Mouse (Mus musculus): Measurements from ENCODE around the gene Hsd11b1.
"Not testable (repeated sequence)": the region's sequence is repeated elsewhere in the genome, so short reads cannot be mapped to it uniquely, and the experiment has no call there.

Hsd11b1 gene

GRCm38 (mm10) chr1:193255488-193256288 is 8.2 kb downstream of the Hsd11b1 start:
- ChIA-PET CTCF (interaction anchor here in 3 of 4 experiments (0.7 to 1.0 kb wide), 7 partner anchors 65 to 127 kb away, joined by 3 to 5 read pairs (median 4); no protein-coding TSS in a partner anchor), POLR2A (interaction anchor here in 1 of 4 experiments (1.3 kb wide), 1 partner anchor 121 kb away, joined by 3 read pairs; no protein-coding TSS in a partner anchor)

- CTCF ChIA-PET: interaction anchor here in 3 of 4 experiments (0.6 to 1.0 kb wide), 6 partner anchors 65 to 725 kb away, joined by 3 to 5 read pairs (median 4); no protein-coding TSS in a partner anchor
- POLR2A ChIA-PET: interaction anchor here in 1 of 4 experiments (1.3 kb wide), 1 partner anchor 122 kb away, joined by 3 read pairs; no protein-coding TSS in a partner anchor
These were observed 8.8 kb downstream of the Hsd11b1 start for GRCm38 (mm10) chr1:193255032-193255431.

GRCm38 (mm10) chr1:193253895-193254294 is 10.0 kb downstream of the Hsd11b1 start:
- CTCF ChIA-PET, POLR2A ChIA-PET: not testable (repeated sequence)

GRCm38 (mm10) chr1:193252616-193253015 is 11.3 kb downstream of the Hsd11b1 start:
- POLR2A ChIA-PET: no interaction called here
- CTCF ChIA-PET: interaction anchor here in 1 of 4 experiments (0.6 kb wide), 1 partner anchor 42 kb away, joined by 3 read pairs; no protein-coding TSS in a partner anchor

- POLR2A ChIA-PET: interaction anchor here in 2 of 4 experiments (1.4 to 1.7 kb wide), 3 partner anchors 16 to 44 kb away, joined by 3 to 4 read pairs (median 4); no protein-coding TSS in a partner anchor
- CTCF ChIA-PET: no interaction called here
These were observed 12.5 kb downstream of the Hsd11b1 start for GRCm38 (mm10) chr1:193251386-193251785.

GRCm38 (mm10) chr1:193250026-193250425 is 13.8 kb downstream of the Hsd11b1 start:
- CTCF ChIA-PET: no interaction called here
- POLR2A ChIA-PET: interaction anchor here in 1 of 4 experiments (0.9 to 1.4 kb wide), 3 partner anchors 15 to 28 kb away, joined by 3 to 6 read pairs (median 4); partner anchors contain the start of gene G0s2

- ChIA-PET CTCF (interaction anchor here in 2 of 4 experiments (0.7 to 1.6 kb wide), 2 partner anchors 120 to 132 kb away, joined by 4 read pairs; no protein-coding TSS in a partner anchor), POLR2A (interaction anchor here in 1 of 4 experiments (0.7 kb wide), 1 partner anchor 18 kb away, joined by 4 read pairs; no protein-coding TSS in a partner anchor)
These were observed 19.6 kb downstream of the Hsd11b1 start for GRCm38 (mm10) chr1:193244235-193244634.

- ChIA-PET CTCF (interaction anchor here in 1 of 4 experiments (1.6 kb wide), 1 partner anchor 120 kb away, joined by 4 read pairs; no protein-coding TSS in a partner anchor), POLR2A (interaction anchor here in 1 of 4 experiments (0.5 kb wide), 1 partner anchor 11 kb away, joined by 3 read pairs; no protein-coding TSS in a partner anchor)
These were observed 20.2 kb downstream of the Hsd11b1 start for GRCm38 (mm10) chr1:193243571-193244193.

GRCm38 (mm10) chr1:193242863-193243262 is 21.0 kb downstream of the Hsd11b1 start:
- POLR2A ChIA-PET: interaction anchor here in 2 of 4 experiments (0.5 to 0.6 kb wide), 2 partner anchors 9 to 10 kb away, joined by 3 read pairs; no protein-coding TSS in a partner anchor
- CTCF ChIA-PET: interaction anchor here in 1 of 4 experiments (1.6 kb wide), 1 partner anchor 121 kb away, joined by 4 read pairs; no protein-coding TSS in a partner anchor

GRCm38 (mm10) chr1:193242238-193242637 is 21.6 kb downstream of the Hsd11b1 start:
- POLR2A ChIA-PET: interaction anchor here in 1 of 4 experiments (0.6 kb wide), 1 partner anchor 8 kb away, joined by 3 read pairs; no protein-coding TSS in a partner anchor
- CTCF ChIA-PET: no interaction called here

GRCm38 (mm10) chr1:193241436-193241835 is 22.4 kb downstream of the Hsd11b1 start:
- CTCF ChIA-PET: no interaction called here

GRCm38 (mm10) chr1:193238426-193238825 is 25.4 kb downstream of the Hsd11b1 start:
- ChIA-PET CTCF (no interaction called here), POLR2A (interaction anchor here in 1 of 4 experiments (1.0 kb wide), 1 partner anchor 11 kb away, joined by 3 read pairs; no protein-coding TSS in a partner anchor)

More at GRCm38 (mm10) chr1:193241436-193241835, 22.4 kb downstream of the Hsd11b1 start:
- POLR2A ChIA-PET: no interaction called here

- ChIA-PET POLR2A (interaction anchor here in 2 of 4 experiments (0.5 to 2.2 kb wide), 4 partner anchors 16 to 439 kb away, joined by 3 to 6 read pairs (median 3); no protein-coding TSS in a partner anchor), CTCF (no interaction called here)
These were observed 28.9 kb downstream of the Hsd11b1 start for GRCm38 (mm10) chr1:193234930-193235329.

- CTCF ChIA-PET: no interaction called here
- POLR2A ChIA-PET: interaction anchor here in 1 of 4 experiments (1.3 to 2.2 kb wide), 2 partner anchors 8 to 16 kb away, joined by 3 to 6 read pairs; no protein-coding TSS in a partner anchor
These were observed 29.7 kb downstream of the Hsd11b1 start for GRCm38 (mm10) chr1:193234130-193234645.

GRCm38 (mm10) chr1:193232732-193233131 is 31.1 kb downstream of the Hsd11b1 start:
- ChIA-PET POLR2A (interaction anchor here in 1 of 4 experiments (0.6 kb wide), 1 partner anchor 11 kb away, joined by 3 read pairs; no protein-coding TSS in a partner anchor), CTCF (no interaction called here)

GRCm38 (mm10) chr1:193230935-193231334 is 32.9 kb downstream of the Hsd11b1 start:
- ChIA-PET CTCF (interaction anchor here in 1 of 4 experiments (0.7 kb wide), 1 partner anchor 220 kb away, joined by 5 read pairs; no protein-coding TSS in a partner anchor), POLR2A (interaction anchor here in 1 of 4 experiments (0.6 kb wide), 1 partner anchor 143 kb away, joined by 6 read pairs; no protein-coding TSS in a partner anchor)

- POLR2A ChIA-PET: no interaction called here
- CTCF ChIA-PET: interaction anchor here in 1 of 4 experiments (0.7 kb wide), 1 partner anchor 221 kb away, joined by 5 read pairs; no protein-coding TSS in a partner anchor
These were observed 33.3 kb downstream of the Hsd11b1 start for GRCm38 (mm10) chr1:193230531-193230930.

- POLR2A ChIA-PET: no interaction called here
- CTCF ChIA-PET: no interaction called here
These were observed 34.3 kb downstream of the Hsd11b1 start for GRCm38 (mm10) chr1:193229570-193229969.

Measured in embryonic stem cell, embryonic (primary cell).